Mouse (Mus musculus) heart, adult 2 months (tissue): ENCODE measurements around the gene Sike1.

Experiments
- CTCF ChIP-seq: fragments of 200-600 bp; IDR thresholded peaks from 2 replicates; pipeline ENCODE4 v1.8.1; 2022; ENCODE audit warnings: antibody characterized with exemption, mild to moderate bottlenecking, moderate library complexity
- EP300 ChIP-seq: fragments of 200-500 bp; IDR thresholded peaks from 2 replicates; pipeline ENCODE4 v1.6.1; 2011; ENCODE audit warnings: low read depth, low read length, control low read depth; ENCODE audit not compliant: insufficient read depth
- POLR2A ChIP-seq: fragments of 200-500 bp; IDR thresholded peaks from 2 replicates; pipeline ENCODE4 v1.6.1; 2011; ENCODE audit warnings: mild to moderate bottlenecking, low read depth, low read length, control low read depth; ENCODE audit not compliant: insufficient read depth

DNA sequence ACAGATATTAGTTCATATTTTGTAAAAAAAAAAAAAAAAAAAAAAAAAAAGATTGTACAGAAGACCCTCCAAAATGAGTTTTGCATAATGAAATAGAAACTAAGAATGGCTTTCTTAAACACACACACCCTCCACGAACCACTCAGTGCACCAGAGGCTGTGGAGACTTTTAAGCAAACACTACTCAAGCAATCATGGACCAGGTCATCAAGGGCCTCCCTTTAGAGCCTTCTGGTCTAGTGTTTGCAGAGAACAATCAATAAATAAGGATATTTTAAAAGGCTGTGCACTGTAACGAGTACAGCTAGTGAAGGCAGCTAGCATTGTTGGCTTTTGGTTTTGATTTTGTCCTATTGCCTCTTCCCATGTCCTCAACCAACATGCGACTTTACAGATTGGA, 49.2 kb upstream of the Sike1 start:
- TF ChIP-seq CTCF = no peak
- no peak for TF ChIP-seq EP300
- no peak for TF ChIP-seq POLR2A
